Mouse (Mus musculus) brain, embryonic 14.5 days (tissue): ENCODE measurements around the gene Slx4ip.

ENCODE experiments used
- CTCF ChIP-seq: fragments of 200-500 bp; IDR thresholded peaks from 2 replicates; pipeline ENCODE4 v1.5.1; 2012; ENCODE audit warnings: inconsistent platforms, mild to moderate bottlenecking, moderate library complexity, borderline replicate concordance; ENCODE audit not compliant: insufficient read depth, insufficient read length; ENCODE audit errors: extremely low read depth
- POLR2A ChIP-seq: fragments of 200-500 bp; IDR thresholded peaks from 2 replicates; pipeline ENCODE4 v1.6.1; 2012; ENCODE audit warnings: mild to moderate bottlenecking, inconsistent platforms, borderline replicate concordance; ENCODE audit not compliant: poor library complexity, insufficient read depth, insufficient read length, severe bottlenecking; ENCODE audit errors: extremely low read depth

DNA sequence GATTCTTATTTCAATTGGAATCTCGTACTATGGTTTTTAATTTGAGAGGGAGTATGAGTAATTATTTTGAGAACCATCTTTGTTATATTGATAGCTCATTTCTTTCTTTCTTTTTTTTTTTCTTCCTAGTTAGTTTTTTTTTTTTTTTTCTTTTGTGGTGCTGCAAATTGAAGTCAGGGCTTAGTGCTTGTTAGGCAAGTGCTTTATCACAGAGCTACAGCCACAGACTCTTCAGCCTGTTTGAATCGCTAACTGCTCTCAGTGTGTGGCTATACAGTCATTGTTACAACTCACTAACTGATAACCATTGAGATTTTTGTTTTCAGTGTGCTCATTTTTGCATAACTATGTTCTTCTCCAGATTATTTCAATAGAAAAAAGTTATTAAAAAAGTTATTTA, 3.5 kb downstream of the Slx4ip start:
- TF ChIP-seq POLR2A = no peak
- no peak for TF ChIP-seq CTCF
